Mouse (Mus musculus) lung, adult 2 months (tissue): ENCODE measurements around the gene Grb2. TPM values are rescaled to one million over a fixed set of nuclear protein-coding genes. Genes with fewer than 3 reads are reported as not detected.
A peak's percentile ranks its signal among the peaks of the same experiment; 100 is the strongest.

Experiments used
- DNase-seq: peaks from one replicate; pipeline ENCODE4 v3.0.0; 2022
- H3K4me1 ChIP-seq: fragments of 200-500 bp; 2 replicates; pipeline ENCODE4 v1.6.1; 2011; ENCODE audit warnings: low read length; ENCODE audit not compliant: control insufficient read depth, insufficient read depth
- H3K4me3 ChIP-seq: fragments of 200-500 bp; replicated peaks from 2 replicates; pipeline ENCODE3; 2011; ENCODE audit warnings: low read depth, mild to moderate bottlenecking, control low read depth, low read length; ENCODE audit errors: extremely low read depth
- CTCF ChIP-seq: fragments of 200-500 bp; IDR thresholded peaks from 2 replicates; pipeline ENCODE4 v1.5.1; 2011; ENCODE audit warnings: mild to moderate bottlenecking, low read length, control low read depth; ENCODE audit not compliant: insufficient read depth
- POLR2A ChIP-seq: fragments of 200-500 bp; IDR thresholded peaks from 2 replicates; pipeline ENCODE4 v1.6.1; 2011; ENCODE audit warnings: low read depth, mild to moderate bottlenecking, control low read depth, low read length, borderline replicate concordance; ENCODE audit errors: extremely low read depth
- WGBS: fragments of 180-500 bp; shearing (Covaris S2); methylation state at CpG from one replicate; pipeline ENCODE4 v1.1.7; 2018; 5-methylcytosine and 5-hydroxymethylcytosine counted together
- polyA plus RNA-seq: library from polyadenylated mRNA; depleted of rRNA; stranded (reverse); fragments of >200 nt; gene quantifications from 2 replicates; pipeline ENCODE4 v1.2.3, GENCODE M21; 2012

The Grb2 gene
- polyA plus RNA-seq, 1 experiment: 46.6 TPM

GRCm38 (mm10) chr11:115612410-115613137 is 95.8 kb downstream of the Grb2 start, which contains the start of gene Mif4gd:
Gene Mif4gd (minus strand): TSS chr11:115612969.
- Histone ChIP-seq H3K4me3 (peak within 1 kb of the TSS; percentile 81), H3K4me1 (peaks cover 8% of the 10 kb centered on the region)
- peak; percentile 59; the same call in 1 of the 2 replicates for TF ChIP-seq POLR2A
- no peak for TF ChIP-seq CTCF
- under 1% methylated on average over 75 of the region's 80 CpGs for WGBS
- DNase-seq: peak; percentile 98

GRCm38 (mm10) chr11:115612059-115612409 is 96.4 kb downstream of the Grb2 start:
- H3K4me3 ChIP-seq: peak overlapping the region; percentile 66
- WGBS: under 1% methylated on average over 13 of the region's 13 CpGs
- peaks cover 8% of the 10 kb centered on the region for H3K4me1 ChIP-seq
- peak; percentile 79 for DNase-seq
- TF ChIP-seq CTCF: peak; percentile 15; the same call in 1 of the 2 replicates
- no peak for TF ChIP-seq POLR2A

GRCm38 (mm10) chr11:115611173-115611572 is 97.2 kb downstream of the Grb2 start:
- H3K4me1 ChIP-seq: peaks cover 8% of the 10 kb centered on the region
- H3K4me3 ChIP-seq: no peak overlapping the region
- WGBS: 80% methylated on average over 6 of the region's 6 CpGs

GRCm38 (mm10) chr11:115609576-115609975 is 98.8 kb downstream of the Grb2 start:
- H3K4me1 ChIP-seq: peaks cover 12% of the 10 kb centered on the region
- H3K4me3 ChIP-seq: no peak overlapping the region
- TF ChIP-seq POLR2A (no peak), CTCF (no peak)
- WGBS: 73% methylated on average over 3 of the region's 3 CpGs
- no peak for DNase-seq

More at GRCm38 (mm10) chr11:115611173-115611572, 97.2 kb downstream of the Grb2 start:
- no peak for DNase-seq
- TF ChIP-seq POLR2A (no peak), CTCF (no peak)

GRCm38 (mm10) chr11:115608421-115609399 is 99.7 kb downstream of the Grb2 start:
- peaks cover 12% of the 10 kb centered on the region for H3K4me1 ChIP-seq
- H3K4me3 ChIP-seq: no peak overlapping the region
- no peak for DNase-seq
- WGBS: 77% methylated on average over 23 of the region's 23 CpGs
- no peak for TF ChIP-seq CTCF

- Histone ChIP-seq H3K4me3 (no peak overlapping the region), H3K4me1 (peaks cover 6% of the 10 kb centered on the region)
- 88% methylated on average over 18 of the region's 18 CpGs for WGBS
- no peak for TF ChIP-seq CTCF
- TF ChIP-seq POLR2A: no peak
- no peak for DNase-seq
Observed at GRCm38 (mm10) chr11:115606733-115607132, 101.7 kb downstream of the Grb2 start.

- H3K4me1 ChIP-seq: peaks cover 4% of the 10 kb centered on the region
- WGBS: under 1% methylated on average over 26 of the region's 26 CpGs
- H3K4me3 ChIP-seq: peak overlapping the region; percentile 94
- no peak for DNase-seq
- no peak for TF ChIP-seq CTCF
- no peak for TF ChIP-seq POLR2A
Observed at GRCm38 (mm10) chr11:115604304-115604696, 104.1 kb downstream of the Grb2 start.

- TF ChIP-seq CTCF (no peak), POLR2A (peak; percentile 89)
- peak; percentile 94 for DNase-seq
- under 1% methylated on average over 85 of the region's 93 CpGs for WGBS
- peaks cover 4% of the 10 kb centered on the region for H3K4me1 ChIP-seq
- peak within 1 kb of the TSS; percentile 94 for H3K4me3 ChIP-seq
Observed at GRCm38 (mm10) chr11:115603476-115604303, 104.7 kb downstream of the Grb2 start, which contains the start of the genes Mrps7 and Gga3. Gene Mrps7 (plus strand): TSS chr11:115603925. Gene Gga3 (minus strand): TSS chr11:115604051.

GRCm38 (mm10) chr11:115603128-115603475 is 105.3 kb downstream of the Grb2 start:
- Histone ChIP-seq H3K4me3 (peak overlapping the region; percentile 94), H3K4me1 (peaks cover 4% of the 10 kb centered on the region)
- TF ChIP-seq POLR2A (no peak), CTCF (no peak)
- no peak for DNase-seq
- 3% methylated on average over 15 of the region's 15 CpGs for WGBS
